10 mouse cellular contexts compared by ENCODE assay signal in genomic region chr10:99241284-99241828, GRCm38 (mm10). TPM values are rescaled to one million over a fixed set of nuclear protein-coding genes. Genes with fewer than 3 reads are reported as not detected.
A peak's percentile ranks its signal among the peaks of the same experiment; 100 is the strongest.
DNase-seq lines count a peak whose midpoint lies in the region; ATAC-seq and TF ChIP-seq lines count a peak whose summit lies in the region.
"Had no signal": no experiment of that assay in that cellular context is flagged by ENCODE, and none has a peak within 500 bp of the region (broad histone marks: within the 10 kb centered on the region; RNA-seq: fewer than 3 reads in every experiment).

No protein-coding gene starts in this region.

- peaks cover 13% of the 10 kb centered on the region for H3K4me1 ChIP-seq in heart, embryonic 15.5 days (replicated peaks)
- peaks cover 8% of the 10 kb centered on the region; the same call in 1 of the 2 replicates for H3K4me1 ChIP-seq in spleen, adult 2 months (ENCODE audit: control insufficient read depth, insufficient read depth, insufficient read length)
- peaks cover 56% of the 10 kb centered on the region for H3K4me1 ChIP-seq in limb, embryonic 13.5 days
- no peaks in the 10 kb centered on the region for H3K4me1 ChIP-seq in midbrain, embryonic 11.5 days (ENCODE audit: control insufficient read depth, insufficient read depth, low read length)

- peak overlapping the region; percentile 56 for H3K27ac ChIP-seq in heart, embryonic 15.5 days
- peak overlapping the region; percentile 69 for H3K27ac ChIP-seq in spleen, adult 2 months (ENCODE audit: insufficient read depth, low read length)
- H3K27ac ChIP-seq in limb, embryonic 13.5 days, result no peak overlapping the region
- H3K27ac ChIP-seq in midbrain, embryonic 11.5 days (ENCODE audit: low read depth, low read length), result no peak overlapping the region

- 0 out of 2 replicates have a peak overlapping the region, but pooled peaks have one; percentile 21 for H3K4me2 ChIP-seq in heart, embryonic 15.5 days
- H3K4me2 ChIP-seq in limb, embryonic 13.5 days (replicated peaks), result 0 out of 2 replicates have a peak overlapping the region, but pooled peaks have one; percentile 4
- no peak overlapping the region for H3K4me2 ChIP-seq in midbrain, embryonic 11.5 days

- no peak overlapping the region for H3K9ac ChIP-seq in heart, embryonic 15.5 days
- no peak overlapping the region for H3K9ac ChIP-seq in limb, embryonic 13.5 days
- no peak overlapping the region for H3K9ac ChIP-seq in midbrain, embryonic 11.5 days (ENCODE audit: low read length)

- TF ChIP-seq CTCF in spleen, adult 2 months (IDR thresholded peaks at IDR 0.05; ENCODE audit: extremely low read depth, insufficient read depth, insufficient read length, insufficient replicate concordance), result no peak

- no peaks in the 10 kb centered on the region for H3K9me3 ChIP-seq in heart, embryonic 15.5 days (replicated peaks)
- no peaks in the 10 kb centered on the region for H3K9me3 ChIP-seq in limb, embryonic 13.5 days
- H3K9me3 ChIP-seq in midbrain, embryonic 11.5 days (ENCODE audit: control insufficient read depth, low read length), result no peaks in the 10 kb centered on the region

- no peak for DNase-seq in heart, postnatal 10 days
- DNase-seq in spleen, adult 2 months (ENCODE audit: low read depth in 1 of 2, low spot score in 2 of 2), result no peak
- DNase-seq in spleen, postnatal 36 days (ENCODE audit: low spot score in 2 of 2), result no peak
- peak; percentile 59 to 66 for DNase-seq in thymus, postnatal 36 days
- no peak for DNase-seq in midbrain, embryonic 11.5 days (ENCODE audit: low spot score, missing footprints)
- no peak for DNase-seq in gastrocnemius, adult 18-20 months (ENCODE audit: low spot score)
- DNase-seq: cerebellum, adult 8-10 months; midbrain, embryonic 14.5 days had no signal

- H3K27me3 ChIP-seq in heart, embryonic 15.5 days, result no peaks in the 10 kb centered on the region
- H3K27me3 ChIP-seq in spleen, adult 2 months (ENCODE audit: control insufficient read depth, insufficient read depth, low read length), result no peaks in the 10 kb centered on the region
- H3K27me3 ChIP-seq in limb, embryonic 13.5 days, result no peaks in the 10 kb centered on the region
- no peaks in the 10 kb centered on the region for H3K27me3 ChIP-seq in midbrain, embryonic 11.5 days (ENCODE audit: control insufficient read depth, insufficient read depth, low read length)

- no peak for ATAC-seq in heart, embryonic 15.5 days (replicated peaks; ENCODE audit: insufficient number of reproducible peaks, insufficient read depth, low FRiP score, low read depth)
- ATAC-seq in limb, embryonic 13.5 days (ENCODE audit: low FRiP score, low read depth), result no peak
- ATAC-seq in midbrain, embryonic 11.5 days (ENCODE audit: low FRiP score), result no peak

- H3K4me3 ChIP-seq in heart, embryonic 15.5 days, result no peak overlapping the region
- peak overlapping the region; percentile 16; the same call in 1 of the 2 replicates for H3K4me3 ChIP-seq in spleen, adult 2 months (ENCODE audit: extremely low read depth, insufficient read depth, insufficient read length)
- H3K4me3 ChIP-seq in limb, embryonic 13.5 days, result no peak overlapping the region
- no peak overlapping the region for H3K4me3 ChIP-seq in midbrain, embryonic 11.5 days (ENCODE audit: low read depth, low read length)

- H3K36me3 ChIP-seq in heart, embryonic 15.5 days, result no peaks in the 10 kb centered on the region
- no peaks in the 10 kb centered on the region for H3K36me3 ChIP-seq in spleen, adult 2 months (ENCODE audit: control insufficient read depth, insufficient read depth, low read length)
- no peaks in the 10 kb centered on the region for H3K36me3 ChIP-seq in limb, embryonic 13.5 days
- no peaks in the 10 kb centered on the region for H3K36me3 ChIP-seq in midbrain, embryonic 11.5 days (ENCODE audit: control insufficient read depth, insufficient read depth, low read length)

- WGBS in heart, embryonic 15.5 days, result 71% methylated on average over 7 of the region's 7 CpGs
- 55% methylated on average over 7 of the region's 7 CpGs for WGBS in spleen, adult 2 months
- WGBS in limb, embryonic 13.5 days, result 58% methylated on average over 7 of the region's 7 CpGs
- WGBS in midbrain, embryonic 11.5 days, result 89% methylated on average over 7 of the region's 7 CpGs

- intact Hi-C loops in heart, postnatal 10 days (cut with DNase I), result no loop called here

- TF ChIP-seq POLR2A in spleen, adult 2 months (IDR thresholded peaks at IDR 0.05; ENCODE audit: low read depth, low read length), result no peak

RNA-seq across cellular contexts. Expression of gene Dusp6, which starts 21.7 kb away (rescaled TPM):
- polyA plus RNA-seq in heart, embryonic 15.5 days (2015; fragmentation: Nextera tagmentation; extraction: Ambion mirVana), result 34.9 and 40.4 TPM in 2 replicates
- total RNA-seq in heart, postnatal 10 days (2021), result 10 to 100 TPM; 29.2 to 38.3 TPM
- 30.8 and 49.1 TPM in 2 replicates for polyA plus RNA-seq in spleen, adult 2 months (2012; rRNA removed)
- polyA plus RNA-seq in limb, embryonic 13.5 days (2015; fragmentation: Nextera tagmentation; extraction: Ambion mirVana), result 64.3 and 72.1 TPM in 2 replicates
- polyA plus RNA-seq in midbrain, embryonic 11.5 days (2014; fragmentation: Nextera tagmentation; extraction: Ambion mirVana), result 36.8 and 41.9 TPM in 2 replicates
- 10 to 100 TPM in 1 of 2 experiments, 1 to 10 TPM in 1; 7.2 to 12.4 TPM for total RNA-seq in gastrocnemius, adult 18-20 months (2021)

Comparison
In these comparisons a context has a peak if more than half of its experiments do, and no peak if none do; other contexts are left out.
1. H3K27ac ChIP-seq: peak in heart, embryonic 15.5 days (single experiment) and spleen, adult 2 months (single experiment); none in limb, embryonic 13.5 days (single experiment) and midbrain, embryonic 11.5 days (single experiment).
2. DNase-seq: peak in thymus, postnatal 36 days (2 of 2); none in heart, postnatal 10 days (0 of 2), spleen, adult 2 months (0 of 2), spleen, postnatal 36 days (0 of 2), midbrain, embryonic 11.5 days (single experiment) and gastrocnemius, adult 18-20 months (single experiment).